Mouse (Mus musculus) brain, embryonic 14.5 days (tissue): ENCODE data around the gene Pck2. TPM values are rescaled to one million over a fixed set of nuclear protein-coding genes. Genes with fewer than 3 reads are reported as not detected.

Source experiments
- DNase-seq: peaks from one replicate; pipeline ENCODE4 v3.0.0-alpha.2; 2011; ENCODE audit warnings: low read depth
- CTCF ChIP-seq: fragments of 200-500 bp; IDR thresholded peaks from 2 replicates; pipeline ENCODE4 v1.5.1; 2012; ENCODE audit warnings: inconsistent platforms, mild to moderate bottlenecking, moderate library complexity, borderline replicate concordance; ENCODE audit not compliant: insufficient read depth, insufficient read length; ENCODE audit errors: extremely low read depth
- POLR2A ChIP-seq: fragments of 200-500 bp; IDR thresholded peaks from 2 replicates; pipeline ENCODE4 v1.6.1; 2012; ENCODE audit warnings: mild to moderate bottlenecking, inconsistent platforms, borderline replicate concordance; ENCODE audit not compliant: poor library complexity, insufficient read depth, insufficient read length, severe bottlenecking; ENCODE audit errors: extremely low read depth
- polyA plus RNA-seq: library from polyadenylated mRNA; depleted of rRNA; stranded (reverse); fragments of >200 nt; gene quantifications from 2 replicates; pipeline ENCODE4 v1.2.3, GENCODE M21; 2012

Pck2 gene
- polyA plus RNA-seq, 1 experiment: 21.5 TPM

- no peak for DNase-seq
- TF ChIP-seq CTCF (no peak), POLR2A (no peak)
These were observed 24.2 kb upstream of the Pck2 start for GRCm38 (mm10) chr14:55515846-55516245.

GRCm38 (mm10) chr14:55518897-55519296 is 21.2 kb upstream of the Pck2 start:
- peak; percentile 79 for DNase-seq

GRCm38 (mm10) chr14:55519604-55520003 is 20.5 kb upstream of the Pck2 start:
- TF ChIP-seq CTCF (no peak), POLR2A (no peak)
- DNase-seq: no peak

More at GRCm38 (mm10) chr14:55518897-55519296, 21.2 kb upstream of the Pck2 start:
- TF ChIP-seq CTCF (no peak), POLR2A (no peak)

GRCm38 (mm10) chr14:55520451-55521361 is 19.4 kb upstream of the Pck2 start:
- TF ChIP-seq POLR2A (peak; percentile 13; the same call in 1 of the 2 replicates), CTCF (peak; percentile 29; the same call in 1 of the 2 replicates)
- DNase-seq: peak; percentile 74

- DNase-seq: no peak
- TF ChIP-seq POLR2A (no peak), CTCF (no peak)
These were observed 16.0 kb upstream of the Pck2 start for GRCm38 (mm10) chr14:55524062-55524461.

GRCm38 (mm10) chr14:55524785-55525184 is 15.3 kb upstream of the Pck2 start, which contains the start of gene Nrl:
Gene Nrl (minus strand): TSS chr14:55524981.
- TF ChIP-seq CTCF (no peak), POLR2A (no peak)
- no peak for DNase-seq

- no peak for DNase-seq
- TF ChIP-seq POLR2A (no peak), CTCF (no peak)
These were observed 13.4 kb upstream of the Pck2 start for GRCm38 (mm10) chr14:55526674-55527073.

GRCm38 (mm10) chr14:55527940-55528339 is 12.1 kb upstream of the Pck2 start:
- peak; percentile 65 for DNase-seq
- TF ChIP-seq POLR2A (no peak), CTCF (peak; percentile 48; the same call in 1 of the 2 replicates)

GRCm38 (mm10) chr14:55536116-55536745 is 3.8 kb upstream of the Pck2 start:
- peak; percentile 37 for DNase-seq
- TF ChIP-seq CTCF (peak; percentile 72), POLR2A (no peak)

GRCm38 (mm10) chr14:55540787-55541321 is 788 bp downstream of the Pck2 start:
- TF ChIP-seq CTCF (no peak), POLR2A (no peak)
- peak; percentile 93 for DNase-seq

- TF ChIP-seq CTCF (no peak), POLR2A (no peak)
- DNase-seq: no peak
These were observed 2.2 kb downstream of the Pck2 start for GRCm38 (mm10) chr14:55542268-55542667.
